Mouse (Mus musculus) layer of hippocampus, postnatal 14 days (tissue): ENCODE measurements around the gene Naalad2. TPM values are rescaled to one million over a fixed set of nuclear protein-coding genes. Genes with fewer than 3 reads are reported as not detected.
"Not testable (repeated sequence)": the region's sequence is repeated elsewhere in the genome, so short reads cannot be mapped to it uniquely, and the experiment has no call there.

Experiments
- DNase-seq, 2 experiments: peaks; one replicate each; pipeline ENCODE4 v3.0.0; 2021 to 2022; ENCODE audit warnings: low spot score in 2 of 2, mixed read lengths in 1 of 2
- long read RNA-seq, 2 experiments: library from polyadenylated mRNA; stranded (forward); transcript quantifications; one replicate each; pipeline ENCODE4 v2.0.0; 2021
- total RNA-seq, 2 experiments: library from RNA; stranded (reverse); gene quantifications; 2 replicates each; pipeline ENCODE4 v1.2.3; 2021

The Naalad2 gene
- 1 to 10 TPM in 1 of 2 experiments, under 1 TPM in 1; 0.79 to 1.4 TPM for total RNA-seq
- long read RNA-seq, experiment 1, result 0 reads
- long read RNA-seq, experiment 2, result 0 reads

DNA sequence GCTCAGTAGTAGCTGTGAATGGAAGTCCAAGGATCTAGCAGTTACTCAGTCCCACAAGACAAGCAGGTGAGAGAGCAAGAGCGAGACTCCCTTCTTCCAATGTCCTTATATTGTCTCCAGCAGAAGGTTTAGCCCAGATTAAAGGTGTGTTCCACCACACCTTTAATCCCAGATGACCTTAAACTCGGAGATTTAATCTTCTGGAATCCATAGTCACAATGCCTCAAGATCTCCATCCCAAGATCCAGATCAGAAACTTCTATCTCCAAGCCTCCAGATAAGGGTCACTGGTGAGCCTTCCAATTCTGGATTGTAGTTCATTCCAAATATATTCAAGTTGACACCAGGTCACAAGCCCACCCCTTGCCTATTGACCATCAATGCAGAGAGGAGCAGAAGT, at the start of gene Naalad2:
Gene Naalad2, minus strand, starts transcription at position 101 of the 400 bp plus-strand sequence.
- not testable (repeated sequence) for DNase-seq

DNA sequence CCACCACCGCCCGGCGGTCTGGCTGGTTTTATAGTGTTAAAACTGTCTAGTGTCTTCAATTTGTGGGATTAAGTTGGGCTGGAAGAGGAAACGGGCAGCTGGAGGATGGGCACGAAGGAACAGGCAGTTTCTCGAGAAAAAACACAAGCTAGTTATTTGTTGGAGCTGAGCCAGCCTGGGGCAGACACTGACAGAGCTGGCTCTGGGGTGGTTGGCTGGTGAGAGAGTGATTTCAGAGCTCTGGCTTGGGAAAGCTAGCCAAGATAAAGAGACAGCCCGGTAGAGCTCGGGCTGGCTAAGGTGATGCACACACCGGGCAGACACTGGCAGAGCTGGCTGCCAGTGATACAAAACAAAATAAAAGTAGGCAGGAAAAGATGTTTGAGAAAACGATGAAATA, 28.9 kb upstream of the Naalad2 start:
- peak; percentile 3 to 22 for DNase-seq

- DNase-seq, result no peak
These were observed 27.6 kb upstream of the Naalad2 start, which contains the start of gene Mbd3l2 for GRCm38 (mm10) chr9:18430354-18430753. Mbd3l2 (plus strand) TSS chr9:18430654.

GRCm38 (mm10) chr9:18412371-18412770, 9.6 kb upstream of the Naalad2 start:
- not testable (repeated sequence) for DNase-seq

GRCm38 (mm10) chr9:18404118-18404517, 1.3 kb upstream of the Naalad2 start, which contains the start of gene Ubtfl1:
Ubtfl1 (plus strand) TSS chr9:18404418.
- DNase-seq, result no peak

DNA sequence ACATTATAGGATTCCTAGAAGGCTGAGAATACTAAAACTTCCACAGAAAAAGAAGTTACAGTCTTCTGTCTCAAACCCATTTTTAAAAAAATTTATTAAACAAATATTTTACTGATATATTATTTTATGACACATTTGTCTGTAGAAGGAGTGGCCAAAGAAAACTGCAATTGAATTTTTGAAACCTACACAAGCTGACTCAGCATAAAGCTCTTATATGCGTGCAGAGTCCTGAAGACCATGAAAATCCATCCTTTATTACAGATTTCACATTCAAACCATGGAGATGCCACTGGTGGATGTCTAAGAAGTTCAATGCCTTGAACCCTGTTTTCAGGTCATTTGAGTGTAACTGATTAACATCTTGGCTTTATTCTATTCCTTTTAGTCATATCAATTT, 3.2 kb downstream of the Naalad2 start:
- no peak for DNase-seq

DNA sequence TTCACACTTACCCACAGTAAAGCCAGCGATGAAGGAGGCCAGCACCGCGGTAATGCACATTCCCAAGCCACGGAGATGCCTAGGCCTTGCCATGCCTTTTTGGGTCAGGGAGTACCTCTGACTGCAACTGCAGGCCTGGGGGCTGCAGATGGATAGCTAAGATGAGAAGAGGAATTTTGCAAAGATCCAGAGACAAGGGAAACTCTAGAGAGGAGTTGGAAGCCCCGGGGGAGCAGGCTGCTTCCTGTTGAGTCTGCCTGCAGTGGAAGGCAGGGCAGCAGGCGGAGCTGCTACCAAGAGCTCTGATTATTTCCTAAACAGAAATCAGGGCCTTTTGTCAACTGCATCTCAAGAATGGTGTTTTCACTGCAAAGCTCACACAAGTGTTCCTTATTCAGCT, 17.0 kb downstream of the Naalad2 start:
- DNase-seq, result no peak

DNA sequence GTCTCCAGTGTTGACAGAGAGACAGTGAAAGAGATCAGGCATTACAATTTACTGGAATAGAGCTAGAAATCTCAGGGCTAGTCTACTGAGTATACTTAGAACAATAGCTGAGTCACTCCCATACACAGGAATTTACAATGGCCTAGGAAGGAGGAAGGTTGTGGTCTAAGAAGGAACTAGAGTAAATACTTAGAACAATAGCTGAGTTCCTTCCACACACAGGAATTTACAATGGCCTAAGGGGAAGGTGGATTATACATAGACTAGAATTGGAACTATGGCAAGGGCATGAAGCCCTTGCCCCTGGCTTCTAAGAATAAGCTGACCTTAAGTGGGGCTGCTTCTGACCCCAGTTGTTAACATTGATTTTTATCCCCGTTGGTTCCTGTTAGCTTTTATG, 29.8 kb downstream of the Naalad2 start:
- not testable (repeated sequence) for DNase-seq

DNA sequence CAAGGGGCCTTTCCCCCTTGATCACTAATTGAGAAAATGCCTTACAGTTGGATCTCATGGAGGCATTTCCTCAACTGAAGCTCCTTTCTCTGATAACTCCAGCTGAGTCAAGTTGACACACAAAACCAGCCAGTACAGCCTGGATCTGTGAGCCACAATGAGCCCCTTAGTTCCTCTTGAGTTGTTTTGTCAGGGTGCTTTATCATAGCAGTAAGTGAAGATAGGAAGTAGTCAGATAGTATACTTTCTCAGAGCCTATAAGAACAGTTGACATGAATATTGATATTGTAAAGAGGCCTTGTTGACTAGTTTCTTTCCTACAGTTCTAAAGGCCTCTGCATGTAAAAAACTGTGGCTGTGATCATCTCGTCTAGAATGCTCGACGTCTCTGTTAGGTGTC, 82.8 kb downstream of the Naalad2 start:
- DNase-seq, result no peak

DNA sequence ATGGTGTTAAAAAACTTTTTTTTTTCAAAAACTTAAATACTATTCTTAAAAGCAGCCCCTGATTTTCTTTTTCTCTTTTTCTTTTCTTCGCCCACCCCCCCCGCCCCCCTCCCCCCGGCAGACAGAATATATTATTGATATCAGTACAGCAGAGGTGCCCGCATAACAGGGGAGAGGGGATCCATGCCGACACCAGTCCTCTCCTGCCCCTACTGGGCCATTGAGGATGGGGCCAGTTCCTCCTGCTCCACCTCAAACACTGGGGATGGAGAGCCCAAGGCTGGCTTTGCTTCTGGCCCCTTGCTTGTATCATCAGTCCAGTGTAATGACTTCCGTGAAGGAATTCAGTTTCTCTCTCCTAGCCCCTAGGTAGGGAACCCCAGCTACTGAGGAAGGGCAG, 104.5 kb downstream of the Naalad2 start:
- DNase-seq, result no peak

- DNase-seq, result no peak
These were observed 109.6 kb downstream of the Naalad2 start for GRCm38 (mm10) chr9:18293026-18293781.

GRCm38 (mm10) chr9:18292443-18292922, 110.3 kb downstream of the Naalad2 start:
- DNase-seq, result no peak

GRCm38 (mm10) chr9:18291571-18292429, 111.0 kb downstream of the Naalad2 start, which contains the start of gene Chordc1:
Chordc1 (plus strand) TSS chr9:18292125.
- peak; percentile 95 to 98 for DNase-seq

- not testable (repeated sequence) for DNase-seq
These were observed 124.1 kb downstream of the Naalad2 start for GRCm38 (mm10) chr9:18278693-18279092.

DNA sequence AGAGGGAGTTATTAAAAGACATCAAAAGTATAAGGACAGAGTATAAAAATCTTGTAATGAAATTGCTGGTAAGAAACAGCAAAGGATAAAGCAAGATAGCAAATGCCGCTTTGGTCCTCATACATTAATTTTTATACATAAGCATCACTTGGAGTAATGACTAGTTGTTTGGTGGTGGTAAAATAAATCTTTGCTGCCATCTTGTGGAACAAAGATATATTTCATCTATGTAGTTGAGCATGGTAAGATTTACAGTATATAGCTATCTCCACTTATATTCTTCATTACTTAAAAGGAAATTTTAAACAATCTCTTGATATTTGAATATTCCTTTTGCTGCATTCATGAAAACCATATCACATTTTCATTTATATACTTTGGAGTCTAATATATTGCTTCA, 125.3 kb downstream of the Naalad2 start:
- peak in 1 of 2 experiments; percentile 48 for DNase-seq

GRCm38 (mm10) chr9:18276844-18277243, 126.0 kb downstream of the Naalad2 start:
- no peak for DNase-seq

GRCm38 (mm10) chr9:18275901-18276300, 126.9 kb downstream of the Naalad2 start:
- no peak for DNase-seq
